ENCODE assay signal across 8 mouse cellular contexts in genomic region chr13:46928961-46929691, GRCm38 (mm10). TPM values are rescaled to one million over a fixed set of nuclear protein-coding genes. Genes with fewer than 3 reads are reported as not detected.
DNase-seq lines count a peak whose midpoint lies in the region; ATAC-seq and TF ChIP-seq lines count a peak whose summit lies in the region.

No protein-coding gene starts in this region.

- no peaks in the 10 kb centered on the region for H3K9me3 ChIP-seq in forebrain, postnatal 0 days (ENCODE audit: low read length)

- peak; percentile 62 for DNase-seq in NIH3T3 (ENCODE audit: low read depth)
- peak; percentile 76 for DNase-seq in cerebellum, adult 11-12 months
- DNase-seq in forebrain, postnatal 0 days, result peak; percentile 45
- peak; percentile 62 for DNase-seq in heart, postnatal 4 days
- peak; percentile 26 for DNase-seq in layer of hippocampus, adult 9-11 months
- peak; percentile 65 for DNase-seq in lung, postnatal 10 days
- DNase-seq in retina, postnatal 1 day, result peak; percentile 76
- peak; percentile 31 to 45 for DNase-seq in urinary bladder, postnatal 36 days (ENCODE audit: low spot score in 2 of 2)

- H3K36me3 ChIP-seq in forebrain, postnatal 0 days (ENCODE audit: insufficient read depth), result no peaks in the 10 kb centered on the region

- no peaks in the 10 kb centered on the region for H3K27me3 ChIP-seq in forebrain, postnatal 0 days (ENCODE audit: insufficient read depth, low read length)

- peak overlapping the region; percentile 83 for H3K9ac ChIP-seq in forebrain, postnatal 0 days

- WGBS in forebrain, postnatal 0 days, result under 1% methylated on average over 60 of the region's 60 CpGs

- peaks cover 3% of the 10 kb centered on the region; the same call in 1 of the 2 replicates for H3K4me1 ChIP-seq in forebrain, postnatal 0 days (ENCODE audit: insufficient read depth)

- peak overlapping the region; percentile 84 for H3K4me2 ChIP-seq in forebrain, postnatal 0 days (ENCODE audit: low read depth)

- peak; percentile 12; the same call in 1 of the 2 replicates for TF ChIP-seq CTCF in forebrain, postnatal 0 days (IDR thresholded peaks at IDR 0.05; ENCODE audit: low read depth)

- H3K27ac ChIP-seq in forebrain, postnatal 0 days (ENCODE audit: low read depth, low read length), result peak overlapping the region; percentile 91

- H3K4me3 ChIP-seq in forebrain, postnatal 0 days (ENCODE audit: low read depth, low read length), result peak overlapping the region; percentile 67

- ATAC-seq in forebrain, postnatal 0 days, result peak; percentile 12

RNA-seq across cellular contexts. Expression of gene Kif13a, which starts 0.5 kb away (rescaled TPM):
- total RNA-seq in forebrain, postnatal 0 days (2014; rRNA removed), result 17.8 and 19.7 TPM in 2 replicates
- 6.7 and 9.2 TPM in 2 replicates for polyA plus RNA-seq in forebrain, postnatal 0 days (2015; fragmentation: Nextera tagmentation; extraction: Ambion mirVana)
- 100 to 1,000 TPM; 110 to 116 TPM for total RNA-seq in heart, postnatal 4 days (2021)

Comparison
In these comparisons a context has a peak if more than half of its experiments do, and no peak if none do; other contexts are left out.
1. Peak in every context shown above with its lines: DNase-seq, ATAC-seq, H3K4me3 ChIP-seq and H3K27ac ChIP-seq.
2. DNase-seq: peak in every context shown above with its lines; median percentile 76 in cerebellum, adult 11-12 months; 76 in retina, postnatal 1 day; 65 in lung, postnatal 10 days; 62 in NIH3T3; 62 in heart, postnatal 4 days; 45 in forebrain, postnatal 0 days; 38 in urinary bladder, postnatal 36 days; 26 in layer of hippocampus, adult 9-11 months.